Mouse (Mus musculus): ENCODE measurements at regions not wholly inside any gene's neighbourhood (a gene's known extent, or its start where the extent isn't known, plus 50 kb on each side); places are given as distances from the start of the nearest gene placed in this dataset.
"Not testable (repeated sequence)": the region's sequence is repeated elsewhere in the genome, so short reads cannot be mapped to it uniquely, and the experiment has no call there.

DNA sequence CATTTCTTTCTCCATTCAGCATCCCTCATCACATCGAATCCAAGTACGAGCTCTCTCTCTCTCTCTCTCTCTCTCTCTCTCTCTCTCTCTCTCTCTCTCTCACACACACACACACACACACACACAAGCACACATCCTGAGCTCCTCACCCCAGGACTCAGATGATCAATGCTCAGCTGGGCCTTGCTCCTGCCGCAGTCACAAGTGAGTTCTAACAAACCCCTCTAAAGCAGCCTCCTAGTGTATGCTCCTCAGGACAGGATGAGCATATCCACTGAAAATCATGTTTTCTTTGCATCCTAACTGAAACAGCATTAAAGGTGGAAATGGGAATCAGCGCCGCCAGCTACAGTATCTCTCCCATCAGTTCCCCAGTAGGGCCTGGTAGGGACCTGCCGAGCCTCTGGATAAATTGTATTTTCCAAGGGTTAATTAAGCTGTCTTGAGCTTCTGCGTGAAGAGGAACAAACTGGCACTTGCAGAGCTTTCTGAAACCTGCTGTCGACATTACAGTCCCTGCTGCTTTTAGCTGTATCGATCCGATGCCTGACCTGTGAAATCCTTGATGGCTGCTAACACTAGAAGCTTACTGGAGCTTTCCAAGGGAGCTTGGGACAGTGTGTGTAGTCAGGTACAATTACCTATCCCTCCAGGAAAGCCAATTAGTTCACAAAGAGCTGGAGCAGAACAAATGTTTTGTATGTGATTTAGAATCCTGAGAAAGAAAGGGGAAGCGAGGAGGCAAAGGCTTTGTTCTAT is 131.3 kb upstream of the Vrk2 start:
- Histone ChIP-seq H3K79me2 (replicated peaks; ENCODE audit: control insufficient read depth, insufficient read depth, low read length) (no peaks in the 10 kb centered on the region), H3K36me3 (ENCODE audit: control insufficient read depth, insufficient read depth, low read length) (no peaks in the 10 kb centered on the region), H3K4me1 (ENCODE audit: control insufficient read depth, insufficient read depth, low read length) (no peaks in the 10 kb centered on the region), H3K27me3 (ENCODE audit: control insufficient read depth, insufficient read depth, low read length) (no peaks in the 10 kb centered on the region), H3K9ac (ENCODE audit: low read depth, low read length) (no peak overlapping the region), H3K4me3 (no peak overlapping the region), H3K27ac (no peak overlapping the region)
- no peak for TF ChIP-seq POLR2A (IDR thresholded peaks at IDR 0.05; ENCODE audit: insufficient read depth, low read depth, low read length)
- no peak for TF ChIP-seq EP300 (IDR thresholded peaks at IDR 0.05; ENCODE audit: insufficient read depth, low read depth, low read length)
- TF ChIP-seq CTCF (IDR thresholded peaks at IDR 0.05), result no peak
- intact Hi-C loops (cut with DNase I), result no loop called here
- DNase-seq, result no peak
- WGBS, result 79% methylated on average over 11 of the region's 11 CpGs

DNA sequence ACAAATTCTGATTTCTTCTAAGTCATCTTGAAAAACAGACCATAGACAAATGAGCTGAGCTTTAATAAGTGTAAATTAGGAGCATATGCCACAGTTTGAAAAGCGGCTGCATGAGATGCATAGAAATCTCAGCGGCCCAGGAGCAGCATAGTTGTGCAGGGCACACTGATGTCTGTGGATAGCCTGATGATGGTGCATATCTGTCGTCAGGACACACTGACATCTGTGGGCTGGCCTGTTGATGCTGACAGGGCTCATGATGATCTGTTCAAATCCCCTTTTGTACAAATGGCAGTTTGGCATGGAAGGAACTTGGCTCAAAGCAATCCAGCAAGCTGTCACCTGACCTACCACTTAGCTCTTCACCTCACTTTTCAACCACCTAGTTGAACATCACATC is 128.5 kb upstream of the Vrk2 start:
- WGBS, result 85% methylated on average over 3 of the region's 3 CpGs
- TF ChIP-seq POLR2A (IDR thresholded peaks at IDR 0.05; ENCODE audit: insufficient read depth, low read depth, low read length), result no peak
- no peak for TF ChIP-seq CTCF (IDR thresholded peaks at IDR 0.05)
- no peak for TF ChIP-seq EP300 (IDR thresholded peaks at IDR 0.05; ENCODE audit: insufficient read depth, low read depth, low read length)
- Histone ChIP-seq H3K9ac (ENCODE audit: low read depth, low read length) (no peak overlapping the region), H3K79me2 (replicated peaks; ENCODE audit: control insufficient read depth, insufficient read depth, low read length) (no peaks in the 10 kb centered on the region), H3K36me3 (ENCODE audit: control insufficient read depth, insufficient read depth, low read length) (no peaks in the 10 kb centered on the region), H3K27ac (no peak overlapping the region), H3K27me3 (ENCODE audit: control insufficient read depth, insufficient read depth, low read length) (no peaks in the 10 kb centered on the region), H3K4me3 (no peak overlapping the region), H3K4me1 (ENCODE audit: control insufficient read depth, insufficient read depth, low read length) (no peaks in the 10 kb centered on the region)
- DNase-seq, result no peak
- intact Hi-C loops (cut with DNase I), result no loop called here

DNA sequence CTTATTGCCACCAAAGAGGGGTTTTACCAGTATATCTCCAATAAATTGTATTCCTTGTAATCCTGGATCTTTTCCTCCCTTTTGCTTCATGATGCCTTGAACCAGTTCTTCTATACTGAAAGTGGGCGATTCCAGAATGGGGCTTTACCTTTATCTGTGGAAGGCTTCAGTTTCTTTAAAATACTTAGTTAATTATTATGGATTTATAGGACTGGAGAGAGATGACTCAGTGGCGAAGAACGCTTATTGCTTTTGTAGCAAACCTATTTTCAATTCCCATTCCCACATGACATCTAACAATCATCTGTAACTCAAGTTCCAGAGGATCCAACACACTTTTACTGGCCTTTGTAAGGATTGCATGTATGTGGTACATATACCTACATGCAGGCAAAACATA is 127.4 kb upstream of the Vrk2 start:
- no peaks in the 10 kb centered on the region for H3K4me1 ChIP-seq (ENCODE audit: control insufficient read depth, insufficient read depth, low read length)
- H3K79me2 ChIP-seq (replicated peaks; ENCODE audit: control insufficient read depth, insufficient read depth, low read length), result no peaks in the 10 kb centered on the region
- intact Hi-C loops (cut with DNase I), result no loop called here
- H3K4me3 ChIP-seq, result no peak overlapping the region
- H3K27me3 ChIP-seq (ENCODE audit: control insufficient read depth, insufficient read depth, low read length), result no peaks in the 10 kb centered on the region
- DNase-seq, result no peak
- H3K36me3 ChIP-seq (ENCODE audit: control insufficient read depth, insufficient read depth, low read length), result no peaks in the 10 kb centered on the region
- H3K9ac ChIP-seq (ENCODE audit: low read depth, low read length), result no peak overlapping the region
- TF ChIP-seq POLR2A (IDR thresholded peaks at IDR 0.05; ENCODE audit: insufficient read depth, low read depth, low read length) (no peak), CTCF (IDR thresholded peaks at IDR 0.05) (no peak), EP300 (IDR thresholded peaks at IDR 0.05; ENCODE audit: insufficient read depth, low read depth, low read length) (no peak)
- no peak overlapping the region for H3K27ac ChIP-seq
- WGBS, result 93% methylated on average over 3 of the region's 3 CpGs

DNA sequence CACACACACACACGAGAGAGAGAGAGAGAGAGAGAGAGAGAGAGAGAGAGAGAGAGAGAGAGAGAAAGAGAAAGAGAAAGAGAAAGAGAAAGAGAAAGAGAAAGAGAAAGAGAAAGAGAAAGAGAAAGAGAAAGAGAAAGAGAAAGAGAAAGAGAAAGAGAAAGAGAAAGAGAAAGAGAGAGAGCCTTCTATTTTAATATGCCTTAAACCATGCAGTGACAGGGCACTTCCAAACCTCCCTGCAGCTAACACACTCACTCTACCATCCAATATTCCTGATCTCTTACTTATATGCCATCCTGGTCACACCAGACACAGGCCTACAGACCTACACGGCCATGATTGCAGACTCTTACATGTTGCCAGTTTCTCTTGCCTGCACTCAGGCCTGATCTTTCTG is 117.4 kb upstream of the Vrk2 start:
- H3K79me2 ChIP-seq (replicated peaks; ENCODE audit: control insufficient read depth, insufficient read depth, low read length); H3K27me3 ChIP-seq (ENCODE audit: control insufficient read depth, insufficient read depth, low read length); H3K27ac ChIP-seq; H3K4me1 ChIP-seq (ENCODE audit: control insufficient read depth, insufficient read depth, low read length); H3K4me3 ChIP-seq; DNase-seq; intact Hi-C loops (cut with DNase I); H3K9ac ChIP-seq (ENCODE audit: low read depth, low read length); H3K36me3 ChIP-seq (ENCODE audit: control insufficient read depth, insufficient read depth, low read length): not testable (repeated sequence)
- 50% methylated on average over 2 of the region's 2 CpGs for WGBS

DNA sequence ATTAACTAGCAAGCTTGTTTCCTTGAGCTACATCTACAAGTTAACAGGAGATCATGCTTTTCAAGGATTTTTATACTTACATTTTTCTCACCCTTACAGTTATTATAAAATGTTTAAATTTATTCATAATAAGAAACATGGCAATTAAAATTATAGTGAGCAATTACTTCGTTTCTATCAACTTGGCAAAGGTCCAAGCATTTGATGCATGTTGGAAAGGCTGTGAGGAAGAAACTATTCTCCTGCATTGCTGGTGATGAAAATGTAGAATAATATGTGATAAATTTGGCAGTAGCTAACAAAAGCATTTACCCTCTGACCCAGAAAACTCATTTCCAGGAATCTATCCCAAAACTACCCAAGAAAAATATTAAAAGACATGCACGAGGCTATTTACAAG is 114.8 kb upstream of the Vrk2 start:
- 23% methylated on average over 2 of the region's 2 CpGs for WGBS

DNA sequence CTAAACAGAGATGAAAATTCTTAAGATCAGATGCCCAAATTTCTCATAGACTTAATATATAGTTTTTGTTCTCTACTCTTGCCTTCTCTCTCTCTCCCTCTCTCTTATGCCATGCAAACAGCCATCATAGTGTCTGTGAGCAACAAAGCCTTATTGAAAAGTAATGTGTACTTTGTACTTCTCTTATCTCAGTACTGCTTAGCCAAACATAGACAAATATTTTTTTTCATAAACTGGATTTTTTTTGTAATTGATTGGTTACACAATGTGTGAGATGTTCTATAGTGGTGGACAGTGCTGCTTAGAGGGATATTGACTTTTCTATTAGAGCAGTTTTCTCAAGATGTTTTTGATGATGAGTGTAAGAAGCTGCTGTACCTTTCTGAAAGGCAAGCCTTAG is 90.1 kb upstream of the Vrk2 start:
- Histone ChIP-seq H3K27me3 (ENCODE audit: control insufficient read depth, insufficient read depth, low read length) (no peaks in the 10 kb centered on the region), H3K9ac (ENCODE audit: low read depth, low read length) (no peak overlapping the region), H3K79me2 (replicated peaks; ENCODE audit: control insufficient read depth, insufficient read depth, low read length) (no peaks in the 10 kb centered on the region), H3K4me1 (ENCODE audit: control insufficient read depth, insufficient read depth, low read length) (no peaks in the 10 kb centered on the region), H3K27ac (no peak overlapping the region), H3K36me3 (ENCODE audit: control insufficient read depth, insufficient read depth, low read length) (no peaks in the 10 kb centered on the region), H3K4me3 (no peak overlapping the region)
- intact Hi-C loops (cut with DNase I), result no loop called here
- TF ChIP-seq EP300 (IDR thresholded peaks at IDR 0.05; ENCODE audit: insufficient read depth, low read depth, low read length) (no peak), POLR2A (IDR thresholded peaks at IDR 0.05; ENCODE audit: insufficient read depth, low read depth, low read length) (no peak), CTCF (IDR thresholded peaks at IDR 0.05) (no peak)
- DNase-seq, result no peak

More for the DNA sequence above, 114.8 kb upstream of the Vrk2 start:
- no peaks in the 10 kb centered on the region for H3K4me1 ChIP-seq (ENCODE audit: control insufficient read depth, insufficient read depth, low read length)
- no peak for DNase-seq
- H3K9ac ChIP-seq (ENCODE audit: low read depth, low read length), result no peak overlapping the region
- no peaks in the 10 kb centered on the region for H3K36me3 ChIP-seq (ENCODE audit: control insufficient read depth, insufficient read depth, low read length)
- no peak overlapping the region for H3K27ac ChIP-seq
- no peaks in the 10 kb centered on the region for H3K79me2 ChIP-seq (replicated peaks; ENCODE audit: control insufficient read depth, insufficient read depth, low read length)
- intact Hi-C loops (cut with DNase I), result no loop called here
- no peak overlapping the region for H3K4me3 ChIP-seq
- H3K27me3 ChIP-seq (ENCODE audit: control insufficient read depth, insufficient read depth, low read length), result no peaks in the 10 kb centered on the region
- no peak for TF ChIP-seq CTCF (IDR thresholded peaks at IDR 0.05)
- no peak for TF ChIP-seq POLR2A (IDR thresholded peaks at IDR 0.05; ENCODE audit: insufficient read depth, low read depth, low read length)
- TF ChIP-seq EP300 (IDR thresholded peaks at IDR 0.05; ENCODE audit: insufficient read depth, low read depth, low read length), result no peak
